Mouse (Mus musculus): ENCODE results near the gene Sult5a1. TPM values are rescaled to one million over a fixed set of nuclear protein-coding genes. Genes with fewer than 3 reads are reported as not detected.

The Sult5a1 gene
- polyA plus RNA-seq, 1 experiment from 2014 or later: 37.6 TPM

GRCm38 (mm10) chr8:123134149-123134713, 23.9 kb downstream of the Sult5a1 start:
- H3K9me3 ChIP-seq: 0 out of 2 replicates have a peak, but pooled peaks cover 2% of the 10 kb centered on the region
- ATAC-seq (ENCODE audit: insufficient number of reproducible peaks, insufficient read depth, low FRiP score, low TSS enrichment, low read depth): no peak
- no peak overlapping the region for H3K4me2 ChIP-seq
- H3K4me3 ChIP-seq: no peak overlapping the region
- H3K9ac ChIP-seq: no peak overlapping the region
- no peaks in the 10 kb centered on the region for H3K36me3 ChIP-seq
- 88% methylated on average over 11 of the region's 11 CpGs for WGBS
- H3K4me1 ChIP-seq: peaks cover 28% of the 10 kb centered on the region
- H3K27me3 ChIP-seq: no peaks in the 10 kb centered on the region
- no peak overlapping the region for H3K27ac ChIP-seq

DNA sequence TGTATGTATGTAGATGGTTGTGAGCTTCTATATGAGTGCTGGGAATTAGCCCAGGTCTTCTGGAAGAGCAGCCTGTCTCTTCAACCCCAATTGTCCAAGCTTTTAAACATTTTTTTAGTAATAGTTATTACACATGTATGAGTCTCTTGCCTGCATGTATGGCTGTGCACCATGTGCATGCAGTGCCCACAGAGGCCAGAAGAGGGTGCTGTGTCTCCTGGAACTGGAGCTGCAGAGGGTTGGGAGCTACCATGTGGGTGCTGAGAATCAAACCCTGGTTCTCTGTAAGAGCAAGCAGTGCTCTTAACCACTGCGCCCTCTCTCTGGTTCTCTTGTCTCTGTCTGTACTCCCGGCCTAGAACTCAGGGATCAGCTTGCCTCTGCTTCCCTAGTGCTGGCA, 25.2 kb downstream of the Sult5a1 start:
- Histone ChIP-seq H3K9ac (no peak overlapping the region), H3K4me1 (peaks cover 19% of the 10 kb centered on the region), H3K27ac (no peak overlapping the region), H3K4me2 (no peak overlapping the region), H3K27me3 (no peaks in the 10 kb centered on the region), H3K36me3 (no peaks in the 10 kb centered on the region), H3K4me3 (no peak overlapping the region), H3K9me3 (0 out of 2 replicates have a peak, but pooled peaks cover 2% of the 10 kb centered on the region)
- ATAC-seq (ENCODE audit: insufficient number of reproducible peaks, insufficient read depth, low FRiP score, low TSS enrichment, low read depth): no peak
- 93% methylated on average over 2 of the region's 2 CpGs for WGBS

DNA sequence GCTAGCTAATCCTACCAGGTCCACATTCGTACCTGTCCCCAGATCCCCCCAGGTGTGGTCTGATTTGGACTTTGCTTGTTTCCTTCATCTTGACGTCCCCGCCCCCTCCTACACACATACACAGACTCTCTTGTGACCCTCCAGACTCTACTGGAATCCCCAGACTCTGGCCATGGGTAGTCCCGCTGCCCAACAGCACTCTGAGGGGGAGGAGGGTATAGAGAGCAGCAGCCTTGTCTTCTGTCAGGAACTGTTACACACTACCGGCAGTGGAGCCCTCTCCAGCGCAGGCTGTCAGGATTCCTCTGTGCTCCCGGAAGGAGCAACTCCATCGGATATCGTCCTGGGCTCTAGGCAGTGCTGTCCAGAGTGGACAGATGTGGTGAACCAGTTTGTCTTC, 27.1 kb downstream of the Sult5a1 start:
- Histone ChIP-seq H3K27me3 (peaks cover 12% of the 10 kb centered on the region), H3K36me3 (no peaks in the 10 kb centered on the region), H3K4me1 (peaks cover 11% of the 10 kb centered on the region), H3K27ac (no peak overlapping the region), H3K4me3 (no peak overlapping the region), H3K4me2 (no peak overlapping the region), H3K9ac (no peak overlapping the region), H3K9me3 (0 out of 2 replicates have a peak, but pooled peaks cover 2% of the 10 kb centered on the region)
- no peak for ATAC-seq (ENCODE audit: insufficient number of reproducible peaks, insufficient read depth, low FRiP score, low TSS enrichment, low read depth)
- WGBS: 62% methylated on average over 9 of the region's 9 CpGs

- H3K27me3 ChIP-seq: peaks cover 18% of the 10 kb centered on the region
- 8% methylated on average over 19 of the region's 19 CpGs for WGBS
- ATAC-seq (ENCODE audit: insufficient number of reproducible peaks, insufficient read depth, low FRiP score, low TSS enrichment, low read depth): no peak
- H3K27ac ChIP-seq: no peak overlapping the region
- no peaks in the 10 kb centered on the region for H3K9me3 ChIP-seq
- H3K36me3 ChIP-seq: no peaks in the 10 kb centered on the region
- H3K9ac ChIP-seq: no peak overlapping the region
- no peak overlapping the region for H3K4me2 ChIP-seq
- no peak overlapping the region for H3K4me3 ChIP-seq
- H3K4me1 ChIP-seq: peaks cover 17% of the 10 kb centered on the region
Observed at GRCm38 (mm10) chr8:123126193-123126816, 31.8 kb downstream of the Sult5a1 start.

GRCm38 (mm10) chr8:123122670-123123069, 35.4 kb downstream of the Sult5a1 start:
- no peak overlapping the region for H3K27ac ChIP-seq
- H3K27me3 ChIP-seq: peaks cover 41% of the 10 kb centered on the region
- peaks cover 24% of the 10 kb centered on the region for H3K4me1 ChIP-seq
- no peak overlapping the region for H3K4me3 ChIP-seq
- no peaks in the 10 kb centered on the region for H3K9me3 ChIP-seq
- H3K9ac ChIP-seq: no peak overlapping the region
- 73% methylated on average over 5 of the region's 5 CpGs for WGBS
- ATAC-seq (ENCODE audit: insufficient number of reproducible peaks, insufficient read depth, low FRiP score, low TSS enrichment, low read depth): no peak
- H3K4me2 ChIP-seq: no peak overlapping the region
- H3K36me3 ChIP-seq: no peaks in the 10 kb centered on the region

- peaks cover 30% of the 10 kb centered on the region for H3K4me1 ChIP-seq
- H3K9me3 ChIP-seq: no peaks in the 10 kb centered on the region
- WGBS: 59% methylated on average over 9 of the region's 9 CpGs
- no peaks in the 10 kb centered on the region for H3K36me3 ChIP-seq
- ATAC-seq (ENCODE audit: insufficient number of reproducible peaks, insufficient read depth, low FRiP score, low TSS enrichment, low read depth): no peak
- H3K9ac ChIP-seq: no peak overlapping the region
- H3K4me2 ChIP-seq: no peak overlapping the region
- peaks cover 45% of the 10 kb centered on the region for H3K27me3 ChIP-seq
- no peak overlapping the region for H3K4me3 ChIP-seq
- no peak overlapping the region for H3K27ac ChIP-seq
Observed at GRCm38 (mm10) chr8:123122059-123122458, 36.1 kb downstream of the Sult5a1 start.

DNA sequence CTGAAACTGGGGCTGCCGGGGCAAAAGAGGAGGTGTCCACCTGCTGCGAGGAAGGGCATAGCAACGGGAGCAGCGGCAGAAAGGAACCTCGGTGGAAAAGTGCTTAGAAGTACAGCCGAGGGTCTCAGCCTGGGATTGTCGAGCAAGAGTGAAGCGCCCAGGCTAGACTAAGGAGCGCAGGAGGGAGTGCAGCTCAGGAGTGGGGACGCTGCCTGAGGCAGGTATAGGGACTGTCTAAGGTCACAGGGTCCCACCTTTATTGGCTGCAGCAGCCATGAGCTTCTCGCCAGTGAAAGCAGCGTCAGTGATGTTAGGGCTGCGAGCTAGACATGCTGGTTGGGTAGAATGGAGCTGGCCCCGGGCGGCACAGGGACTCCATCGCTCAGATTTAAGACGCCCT, 40.4 kb downstream of the Sult5a1 start:
- peaks cover 45% of the 10 kb centered on the region for H3K27me3 ChIP-seq
- no peak for ATAC-seq (ENCODE audit: insufficient number of reproducible peaks, insufficient read depth, low FRiP score, low TSS enrichment, low read depth)
- peak overlapping the region; percentile 52 for H3K4me3 ChIP-seq
- H3K4me1 ChIP-seq: peaks cover 21% of the 10 kb centered on the region
- H3K9me3 ChIP-seq: no peaks in the 10 kb centered on the region
- H3K36me3 ChIP-seq: no peaks in the 10 kb centered on the region
- no peak overlapping the region for H3K27ac ChIP-seq
- peak overlapping the region; percentile 68 for H3K9ac ChIP-seq
- peak overlapping the region; percentile 91 for H3K4me2 ChIP-seq
- 2% methylated on average over 17 of the region's 17 CpGs for WGBS

GRCm38 (mm10) chr8:123117127-123117731, 40.9 kb downstream of the Sult5a1 start, which contains the start of gene Cpne7:
Gene Cpne7, plus strand, starts transcription at chr8:123117374.
- H3K4me2 ChIP-seq: peak within 1 kb of the TSS; percentile 91
- peaks cover 21% of the 10 kb centered on the region for H3K4me1 ChIP-seq
- H3K36me3 ChIP-seq: no peaks in the 10 kb centered on the region
- no peaks in the 10 kb centered on the region for H3K9me3 ChIP-seq
- peaks cover 45% of the 10 kb centered on the region for H3K27me3 ChIP-seq
- ATAC-seq (ENCODE audit: insufficient number of reproducible peaks, insufficient read depth, low FRiP score, low TSS enrichment, low read depth): no peak
- peak within 1 kb of the TSS; percentile 68 for H3K9ac ChIP-seq
- 1% methylated on average over 50 of the region's 51 CpGs for WGBS
- peak within 1 kb of the TSS; percentile 52 for H3K4me3 ChIP-seq
- H3K27ac ChIP-seq: no peak within 1 kb of the TSS

DNA sequence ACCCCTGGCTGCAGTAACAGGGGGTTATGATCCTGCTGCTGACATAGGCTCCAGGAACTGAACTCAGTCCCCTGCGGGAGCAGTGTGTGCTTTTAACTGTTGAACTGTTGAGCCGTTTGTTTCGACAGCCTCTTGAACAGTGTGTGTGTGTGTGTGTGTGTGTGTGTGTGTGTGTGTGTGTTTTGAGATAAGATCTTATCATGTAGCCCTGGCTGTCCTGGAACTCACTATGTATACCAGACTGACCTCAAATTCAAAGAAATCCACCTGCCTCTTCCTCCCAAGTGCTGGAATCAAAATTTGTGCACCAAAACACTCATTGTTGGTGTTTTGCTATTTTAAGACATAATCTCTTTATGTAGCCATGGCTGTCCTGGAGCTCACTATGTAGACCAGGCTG, 43.5 kb downstream of the Sult5a1 start:
- whole genome bisulfite sequencing: 40% methylated on average over 3 of the region's 3 CpGs
- Histone ChIP-seq H3K4me2 (no peak overlapping the region), H3K36me3 (no peaks in the 10 kb centered on the region), H3K9ac (no peak overlapping the region), H3K27ac (no peak overlapping the region), H3K27me3 (peaks cover 42% of the 10 kb centered on the region), H3K4me1 (peaks cover 30% of the 10 kb centered on the region), H3K4me3 (no peak overlapping the region), H3K9me3 (no peaks in the 10 kb centered on the region)
- no peak for ATAC-seq (ENCODE audit: insufficient number of reproducible peaks, insufficient read depth, low FRiP score, low TSS enrichment, low read depth)

GRCm38 (mm10) chr8:123113908-123114469, 44.1 kb downstream of the Sult5a1 start:
- Histone ChIP-seq H3K4me3 (no peak overlapping the region), H3K36me3 (no peaks in the 10 kb centered on the region), H3K9me3 (no peaks in the 10 kb centered on the region), H3K4me1 (peaks cover 30% of the 10 kb centered on the region), H3K27ac (no peak overlapping the region), H3K27me3 (peaks cover 35% of the 10 kb centered on the region), H3K9ac (no peak overlapping the region), H3K4me2 (no peak overlapping the region)
- no peak for ATAC-seq (ENCODE audit: insufficient number of reproducible peaks, insufficient read depth, low FRiP score, low TSS enrichment, low read depth)
- WGBS: 59% methylated on average over 2 of the region's 2 CpGs

- no peaks in the 10 kb centered on the region for H3K36me3 ChIP-seq
- H3K9me3 ChIP-seq: no peaks in the 10 kb centered on the region
- H3K27ac ChIP-seq: no peak overlapping the region
- ATAC-seq (ENCODE audit: insufficient number of reproducible peaks, insufficient read depth, low FRiP score, low TSS enrichment, low read depth): no peak
- no peak overlapping the region for H3K4me2 ChIP-seq
- H3K27me3 ChIP-seq: peaks cover 24% of the 10 kb centered on the region
- WGBS: 74% methylated on average over 9 of the region's 9 CpGs
- H3K4me3 ChIP-seq: no peak overlapping the region
- H3K9ac ChIP-seq: no peak overlapping the region
- peaks cover 25% of the 10 kb centered on the region for H3K4me1 ChIP-seq
Observed at GRCm38 (mm10) chr8:123112892-123113291, 45.2 kb downstream of the Sult5a1 start.

Data from embryonic facial prominence, embryonic 13.5 days (tissue).